Mouse (Mus musculus) thymus, postnatal 36 days (tissue): ENCODE results near the gene Hoxa1.

Source experiments
- DNase-seq, 2 experiments: peaks; one replicate each; pipeline ENCODE4 v3.0.0; 2022; ENCODE audit warnings: mixed read lengths in 2 of 2

Gene Hoxa1

GRCm38 (mm10) chr6:52170166-52170897, 12.2 kb upstream of the Hoxa1 start:
- DNase-seq: no peak

- DNase-seq: no peak
Observed at GRCm38 (mm10) chr6:52169499-52170165, 11.5 kb upstream of the Hoxa1 start.

DNA sequence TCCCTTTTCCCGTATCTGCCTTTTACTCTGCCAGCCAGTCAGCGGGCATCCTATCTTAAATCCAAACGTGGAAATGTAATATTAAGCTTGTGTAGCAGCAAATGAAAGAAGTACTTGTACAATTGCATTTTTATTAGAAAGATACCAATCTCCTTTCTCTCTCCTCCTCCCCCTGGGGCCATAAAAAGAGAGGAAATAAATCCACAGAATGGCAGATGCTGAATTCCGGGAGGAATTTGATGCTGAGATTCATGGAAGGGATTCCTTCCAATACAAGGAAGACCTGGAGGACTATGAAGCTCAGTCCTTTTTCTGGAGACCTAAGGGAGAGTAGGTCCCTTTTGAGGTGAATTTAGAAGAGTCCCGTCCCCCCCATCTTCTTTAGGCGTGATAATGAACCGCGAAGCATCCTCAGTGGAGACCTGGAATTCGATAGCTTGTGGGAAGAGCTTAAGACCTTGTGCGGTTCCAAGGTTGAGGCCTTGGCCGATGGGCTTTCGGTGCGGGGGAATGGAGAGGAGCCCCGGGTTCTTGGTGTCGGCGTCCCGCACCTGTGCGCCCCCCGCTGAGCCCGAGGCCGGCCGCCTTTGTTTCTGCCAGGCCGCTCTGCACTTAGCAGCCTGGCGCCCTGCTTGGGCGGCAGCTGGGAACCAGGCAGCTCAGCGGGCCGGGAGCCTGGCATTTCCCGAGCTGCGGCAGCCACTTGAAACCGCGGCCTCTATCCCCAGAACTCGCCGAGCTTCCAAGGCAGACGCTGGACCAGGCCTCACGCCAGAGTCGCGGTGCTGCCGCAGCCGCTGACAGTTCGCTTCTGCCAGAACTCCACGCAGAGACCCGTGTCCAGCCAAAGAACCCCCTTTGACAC, 10.3 kb upstream of the Hoxa1 start:
- DNase-seq: no peak

GRCm38 (mm10) chr6:52167736-52168161, 9.6 kb upstream of the Hoxa1 start:
- no peak for DNase-seq

DNA sequence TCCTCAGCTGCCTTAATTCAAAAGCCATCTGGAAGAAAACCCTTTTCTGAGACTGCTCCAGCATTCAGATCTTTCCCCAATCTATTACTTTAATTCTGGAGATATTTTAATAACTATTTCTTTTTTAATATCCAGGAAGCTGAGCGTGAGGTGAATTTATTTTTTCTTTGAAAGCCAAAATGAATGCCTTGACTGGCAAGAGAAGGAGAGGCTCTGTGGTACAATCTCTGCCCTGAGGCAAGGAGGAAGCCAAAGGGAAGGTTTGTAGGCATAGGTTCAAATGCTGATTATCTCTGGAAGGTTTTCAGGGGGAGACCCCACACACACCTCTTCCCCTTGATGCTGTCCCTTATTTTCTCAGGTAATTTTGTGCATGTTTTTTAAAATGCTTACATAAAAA, 9.1 kb upstream of the Hoxa1 start:
- DNase-seq: no peak

GRCm38 (mm10) chr6:52166431-52167077, 8.4 kb upstream of the Hoxa1 start:
- no peak for DNase-seq

DNA sequence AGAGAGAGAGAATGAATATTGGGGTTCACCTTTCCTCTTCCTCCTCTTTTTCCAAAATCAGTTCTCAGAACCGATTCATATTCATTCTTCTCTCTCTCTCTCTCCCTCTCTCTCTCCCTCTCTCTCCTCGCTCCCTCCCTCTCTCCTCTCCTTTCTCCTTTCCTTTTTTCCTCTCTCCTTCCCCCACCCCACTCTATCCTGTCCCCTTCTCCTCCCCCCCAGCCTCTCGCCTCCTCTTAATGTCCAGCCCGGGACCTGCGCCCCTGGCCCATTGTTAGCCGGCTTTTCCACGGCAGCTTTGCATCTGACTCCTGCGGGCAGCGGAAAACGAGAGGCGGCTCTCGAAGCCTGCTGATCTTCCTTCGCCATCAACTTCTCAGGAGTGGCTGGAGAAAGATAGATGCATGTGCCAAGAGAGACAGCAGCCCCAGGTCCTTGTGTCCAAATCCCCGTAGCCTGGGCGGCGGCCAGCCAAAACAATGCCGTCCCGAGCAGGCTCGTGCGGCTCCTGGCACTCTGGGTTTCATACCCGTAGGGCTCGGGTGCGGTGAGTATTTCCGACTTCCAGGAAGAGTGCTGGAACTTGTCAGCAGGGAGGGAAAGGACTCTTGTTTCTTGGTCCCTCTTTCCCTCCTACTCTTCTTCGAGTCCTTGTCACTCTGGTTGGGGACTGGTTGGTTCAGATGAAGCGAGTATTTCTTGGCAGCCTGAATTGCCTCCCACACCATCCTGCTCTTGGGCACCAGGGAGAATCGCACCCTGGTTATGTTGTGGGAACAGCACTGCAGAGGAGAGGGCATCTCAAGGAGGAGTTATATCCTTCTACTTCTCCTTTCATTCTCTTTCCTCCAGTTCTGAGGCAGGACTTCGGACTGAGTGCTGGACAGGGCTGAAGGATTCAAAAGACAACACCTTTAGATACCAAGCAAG, 7.6 kb upstream of the Hoxa1 start:
- no peak for DNase-seq

DNA sequence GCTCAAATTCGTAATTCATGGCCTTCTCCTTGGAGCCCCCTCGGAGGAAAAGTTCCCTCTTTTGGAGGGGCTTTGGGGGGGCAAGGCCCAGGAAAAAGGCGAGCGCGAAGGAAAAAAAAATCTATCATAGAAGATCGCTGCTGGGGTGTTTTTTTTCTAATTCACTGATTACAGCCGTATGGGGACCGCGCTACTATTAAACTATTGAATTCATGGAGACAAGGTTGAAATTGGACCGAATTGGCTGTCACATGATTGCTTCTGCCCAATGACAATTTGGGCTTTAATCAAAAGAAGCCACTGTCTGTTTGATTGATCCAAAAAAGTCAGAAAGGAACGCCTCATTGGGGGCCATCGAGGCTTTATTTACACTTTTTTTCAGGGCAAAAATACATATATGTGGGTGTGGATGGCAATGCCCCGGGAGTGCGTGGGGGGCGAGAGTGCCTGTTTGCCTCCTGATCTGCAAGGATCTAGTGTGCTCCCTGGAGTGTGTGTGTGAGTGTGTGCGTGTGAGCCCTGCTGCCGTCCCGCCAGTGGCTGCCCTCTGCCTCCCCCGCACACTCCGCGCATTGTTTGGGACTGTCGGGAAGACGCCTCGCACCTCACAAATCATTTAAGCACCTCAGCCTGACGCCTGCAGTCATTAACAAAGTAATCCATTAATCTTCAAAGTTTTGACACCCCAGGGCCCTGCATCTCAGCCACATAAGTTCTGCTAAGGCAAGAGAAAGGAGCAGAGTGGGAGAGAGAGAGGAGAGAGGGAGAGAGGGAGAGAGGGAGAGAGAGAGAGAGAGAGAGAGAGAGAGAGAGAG, 6.7 kb upstream of the Hoxa1 start, which contains the start of gene Hoxa2:
Hoxa2 (minus strand) TSS at position 206 of the 815 bp plus-strand sequence.
- no peak for DNase-seq

DNA sequence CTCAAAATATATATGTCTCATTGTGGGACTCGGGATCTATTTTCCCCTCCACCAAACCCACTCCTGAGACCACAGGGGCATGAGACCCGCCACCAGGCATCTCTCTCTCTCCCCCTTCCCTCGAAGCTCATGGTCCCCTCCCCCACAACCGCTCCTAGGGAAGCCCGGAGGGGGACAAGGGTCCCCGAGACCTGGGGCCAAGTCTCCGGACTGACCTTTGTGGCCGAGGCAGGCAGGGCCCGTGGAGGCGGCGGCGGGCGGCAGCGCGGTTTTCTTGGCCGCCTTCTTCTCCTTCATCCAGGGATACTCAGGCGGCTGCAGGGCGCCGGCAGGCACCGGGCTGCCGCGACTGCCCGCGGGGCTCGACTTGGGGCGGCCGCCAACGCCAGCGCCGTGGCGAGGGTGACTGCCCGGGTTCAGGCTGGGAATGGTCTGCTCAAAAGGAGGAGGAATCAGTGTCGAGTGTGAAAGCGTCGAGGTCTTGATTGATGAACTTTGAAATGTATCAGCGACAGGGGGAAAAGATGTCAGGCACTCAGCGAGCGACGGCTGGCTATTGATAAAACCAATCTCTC, 6.0 kb upstream of the Hoxa1 start:
- DNase-seq: no peak

GRCm38 (mm10) chr6:52163366-52164031, 5.4 kb upstream of the Hoxa1 start:
- no peak for DNase-seq

- no peak for DNase-seq
Observed at GRCm38 (mm10) chr6:52162611-52163365, 4.7 kb upstream of the Hoxa1 start.

GRCm38 (mm10) chr6:52162093-52162380, 3.9 kb upstream of the Hoxa1 start:
- no peak for DNase-seq

GRCm38 (mm10) chr6:52161336-52162092, 3.4 kb upstream of the Hoxa1 start:
- no peak for DNase-seq

GRCm38 (mm10) chr6:52160511-52161335, 2.6 kb upstream of the Hoxa1 start:
- no peak for DNase-seq

- DNase-seq: no peak
Observed at GRCm38 (mm10) chr6:52159979-52160378, 1.9 kb upstream of the Hoxa1 start.

GRCm38 (mm10) chr6:52159164-52159761, 1.1 kb upstream of the Hoxa1 start:
- DNase-seq: no peak
